Mouse (Mus musculus) midbrain, postnatal 0 days (tissue): Measurements from ENCODE around the gene Gprc5d. TPM values are rescaled to one million over a fixed set of nuclear protein-coding genes. Genes with fewer than 3 reads are reported as not detected.
A peak's percentile ranks its signal among the peaks of the same experiment; 100 is the strongest.

Source experiments
- ATAC-seq: fragments of 200-750 bp; cut with Nextera tagmentation; 2 replicates; pipeline ENCODE4 v1.8.0; 2017; ENCODE audit warnings: moderate number of reproducible peaks, mild to moderate bottlenecking, moderate TSS enrichment, moderate library complexity; ENCODE audit not compliant: low FRiP score
- DNase-seq: peaks from one replicate; pipeline ENCODE4 v3.0.0-alpha.2; 2015; ENCODE audit warnings: low spot score
- H3K27ac ChIP-seq: fragments of 300-500 bp; sonication (generic); 2 replicates; pipeline ENCODE4 v1.5.1; 2014; ENCODE audit warnings: low read depth, mild to moderate bottlenecking, low read length, mixed read lengths
- H3K27me3 ChIP-seq: fragments of 300-500 bp; sonication (generic); 2 replicates; pipeline ENCODE4 v1.6.1; 2014; ENCODE audit warnings: low read length, control low read depth, mixed read lengths; ENCODE audit not compliant: insufficient read depth
- H3K36me3 ChIP-seq: fragments of 300-500 bp; sonication (generic); 2 replicates; pipeline ENCODE4 v1.6.1; 2014; ENCODE audit warnings: low read length, control low read depth, mixed read lengths; ENCODE audit not compliant: insufficient read depth
- H3K4me1 ChIP-seq: fragments of 300-500 bp; sonication (generic); 2 replicates; pipeline ENCODE4 v1.6.1; 2014; ENCODE audit warnings: mild to moderate bottlenecking, control low read depth, antibody characterized with exemption, low read length, mixed read lengths; ENCODE audit not compliant: insufficient read depth
- H3K4me2 ChIP-seq: fragments of 300-500 bp; sonication (generic); 2 replicates; pipeline ENCODE4 v1.6.1; 2014; ENCODE audit warnings: low read depth, mild to moderate bottlenecking, low read length, mixed read lengths; ENCODE audit not compliant: poor library complexity, severe bottlenecking
- H3K4me3 ChIP-seq: fragments of 300-500 bp; sonication (generic); 2 replicates; pipeline ENCODE4 v1.5.1; 2014; ENCODE audit warnings: low read depth, mild to moderate bottlenecking, low read length, moderate library complexity
- H3K9ac ChIP-seq: fragments of 300-500 bp; sonication (generic); replicated peaks from 2 replicates; pipeline ENCODE4 v1.6.1; 2014; ENCODE audit warnings: mild to moderate bottlenecking, low read length, moderate library complexity, mixed read lengths; ENCODE audit not compliant: poor library complexity, severe bottlenecking
- H3K9me3 ChIP-seq: fragments of 300-500 bp; sonication (generic); 2 replicates; pipeline ENCODE4 v1.6.1; 2016; ENCODE audit warnings: low read length, control low read depth
- CTCF ChIP-seq: IDR thresholded peaks from 2 replicates; pipeline ENCODE4 v1.5.1; 2016; ENCODE audit warnings: antibody characterized with exemption, mild to moderate bottlenecking
- WGBS: fragments of 180-500 bp; shearing (Covaris S2); extraction: QIAGEN DNeasy Blood & Tissue Kit; methylation state at CpG from one replicate; pipeline ENCODE4 v1.1.7; 2014; 5-methylcytosine and 5-hydroxymethylcytosine counted together
- polyA plus RNA-seq: library from polyadenylated mRNA; unstranded; fragments of >200 nt; fragmentation: Nextera tagmentation; extraction: Ambion mirVana; gene quantifications from 2 replicates; pipeline ENCODE4 v1.2.1, GENCODE M21; 2015
- total RNA-seq: library from RNA; depleted of rRNA; stranded (reverse); fragments of >200 nt; gene quantifications from 2 replicates; pipeline ENCODE4 v1.2.3, GENCODE M21; 2014

The Gprc5d gene
- total and polyA plus RNA-seq, 2 experiments from 2014 or later = 0.27 TPM; not detected in 1

GRCm38 (mm10) chr6:135143151-135143550, 25.1 kb upstream of the Gprc5d start:
- no peaks in the 10 kb centered on the region; the same call in 1 of the 2 replicates for H3K4me1 ChIP-seq
- no peak overlapping the region for H3K27ac ChIP-seq
- DNase-seq (no peak), ATAC-seq (no peak)
- H3K27me3 ChIP-seq = no peaks in the 10 kb centered on the region
- no peak for TF ChIP-seq CTCF
- no peak overlapping the region for H3K4me2 ChIP-seq
- 96% methylated on average over 5 of the region's 5 CpGs for WGBS
- no peaks in the 10 kb centered on the region for H3K9me3 ChIP-seq
- no peak overlapping the region for H3K4me3 ChIP-seq
- H3K9ac ChIP-seq = no peak overlapping the region
- H3K36me3 ChIP-seq = no peaks in the 10 kb centered on the region

GRCm38 (mm10) chr6:135141451-135142147, 23.5 kb upstream of the Gprc5d start:
- no peak overlapping the region for H3K4me3 ChIP-seq
- ATAC-seq (peak; percentile 53; the same call in 1 of the 2 replicates), DNase-seq (peak; percentile 21)
- no peak overlapping the region for H3K9ac ChIP-seq
- no peak overlapping the region for H3K27ac ChIP-seq
- H3K4me1 ChIP-seq = no peaks in the 10 kb centered on the region; the same call in 1 of the 2 replicates
- H3K9me3 ChIP-seq = no peaks in the 10 kb centered on the region
- H3K36me3 ChIP-seq = no peaks in the 10 kb centered on the region
- H3K27me3 ChIP-seq = no peaks in the 10 kb centered on the region
- 45% methylated on average over 16 of the region's 16 CpGs for WGBS
- no peak overlapping the region for H3K4me2 ChIP-seq
- TF ChIP-seq CTCF = no peak

GRCm38 (mm10) chr6:135138746-135139145, 20.7 kb upstream of the Gprc5d start:
- no peaks in the 10 kb centered on the region; the same call in 1 of the 2 replicates for H3K4me1 ChIP-seq
- no peak overlapping the region for H3K9ac ChIP-seq
- no peak for ATAC-seq
- TF ChIP-seq CTCF = no peak
- peak; percentile 17 for DNase-seq
- H3K27ac ChIP-seq = no peak overlapping the region
- 52% methylated on average over 14 of the region's 14 CpGs for WGBS
- H3K4me3 ChIP-seq = no peak overlapping the region
- no peaks in the 10 kb centered on the region for H3K27me3 ChIP-seq
- no peaks in the 10 kb centered on the region for H3K36me3 ChIP-seq
- H3K9me3 ChIP-seq = no peaks in the 10 kb centered on the region
- no peak overlapping the region for H3K4me2 ChIP-seq

GRCm38 (mm10) chr6:135138207-135138606, 20.1 kb upstream of the Gprc5d start:
- Histone ChIP-seq H3K27me3 (no peaks in the 10 kb centered on the region), H3K4me2 (no peak overlapping the region), H3K9me3 (no peaks in the 10 kb centered on the region), H3K4me3 (no peak overlapping the region), H3K27ac (no peak overlapping the region), H3K9ac (no peak overlapping the region), H3K4me1 (no peaks in the 10 kb centered on the region; the same call in 1 of the 2 replicates), H3K36me3 (no peaks in the 10 kb centered on the region)
- no peak for TF ChIP-seq CTCF
- no peak for DNase-seq
- no peak for ATAC-seq
- 77% methylated on average over 7 of the region's 7 CpGs for WGBS

- Histone ChIP-seq H3K4me2 (no peak overlapping the region), H3K4me1 (no peaks in the 10 kb centered on the region; the same call in 1 of the 2 replicates), H3K9ac (no peak overlapping the region), H3K27ac (no peak overlapping the region), H3K27me3 (no peaks in the 10 kb centered on the region), H3K36me3 (no peaks in the 10 kb centered on the region), H3K9me3 (no peaks in the 10 kb centered on the region), H3K4me3 (no peak overlapping the region)
- TF ChIP-seq CTCF = no peak
- 89% methylated on average over 9 of the region's 9 CpGs for WGBS
- DNase-seq (no peak), ATAC-seq (no peak)
Measured at GRCm38 (mm10) chr6:135137736-135138135, 19.7 kb upstream of the Gprc5d start.

- H3K4me1 ChIP-seq = no peaks in the 10 kb centered on the region; the same call in 1 of the 2 replicates
- no peaks in the 10 kb centered on the region for H3K27me3 ChIP-seq
- no peak for DNase-seq
- H3K27ac ChIP-seq = no peak overlapping the region
- no peak overlapping the region for H3K4me2 ChIP-seq
- no peaks in the 10 kb centered on the region for H3K36me3 ChIP-seq
- WGBS = 40% methylated on average over 11 of the region's 11 CpGs
- no peak for ATAC-seq
- H3K9ac ChIP-seq = no peak overlapping the region
- no peak for TF ChIP-seq CTCF
- H3K4me3 ChIP-seq = no peak overlapping the region
- no peaks in the 10 kb centered on the region for H3K9me3 ChIP-seq
Measured at GRCm38 (mm10) chr6:135136439-135137161, 18.5 kb upstream of the Gprc5d start.
